ENCODE assay signal across 8 mouse cellular contexts in the genomic region with DNA sequence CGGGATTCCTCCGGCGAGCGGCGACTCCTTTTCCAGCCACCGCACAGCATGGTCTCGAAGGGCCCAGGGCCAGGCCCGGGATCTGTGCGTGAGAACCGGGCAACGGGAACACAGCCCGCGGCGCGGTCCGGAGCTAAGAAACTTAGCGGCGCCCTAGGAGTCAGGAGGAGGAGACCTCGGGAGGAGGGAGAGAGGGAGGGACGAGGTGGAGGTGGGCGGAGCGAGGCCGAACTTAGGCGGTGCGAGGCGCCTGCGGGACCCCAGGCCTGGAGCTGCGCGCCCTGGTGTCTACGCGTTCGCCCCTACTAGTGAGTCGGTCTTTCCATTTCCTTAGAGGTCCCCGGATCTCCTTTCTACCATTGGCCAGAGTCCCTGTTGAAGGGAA. TPM values are rescaled to one million over a fixed set of nuclear protein-coding genes. Genes with fewer than 3 reads are reported as not detected.
DNase-seq lines count a peak whose midpoint lies in the region; ATAC-seq and TF ChIP-seq lines count a peak whose summit lies in the region.

Gene Plcd3, minus strand, starts transcription at position 178 of the 385 bp plus-strand sequence.
Gene Acbd4, plus strand, starts transcription at position 202 of the 385 bp plus-strand sequence.

- in situ Hi-C loops in Patski (cut with MboI; ENCODE audit: low pct_unique_long_range_greater_than_20kb): loop anchor here (10.0 kb wide), 2 partner anchors 53 to 213 kb away; no protein-coding TSS in a partner anchor

- CTCF ChIA-PET in Patski (lab: Charles Lee): interaction anchor here (1.1 to 6.6 kb wide), 9 partner anchors 15 to 224 kb away, joined by 4 to 68 read pairs (median 6); partner anchors contain the start of genes Hexim1 and Hexim2

- no peak for DNase-seq in Patski (ENCODE audit: low read depth, low spot score)
- peak; percentile 81 for DNase-seq in cerebellum, adult 8-10 months
- DNase-seq in layer of hippocampus, postnatal 10 days (ENCODE audit: low spot score in 2 of 2): peak; percentile 61 to 74
- peak; percentile 92 for DNase-seq in lung, postnatal 10 days
- peak; percentile 84 for DNase-seq in ovary, postnatal 36 days (ENCODE audit: low spot score)
- DNase-seq in thymus, postnatal 36 days: peak; percentile 55 to 71

- no peak for TF ChIP-seq CTCF in Patski (IDR thresholded peaks at IDR 0.05)

- ATAC-seq in Patski: peak; percentile 37
- ATAC-seq in frontal cortex, adult (ENCODE audit: low TSS enrichment): peak; percentile 26; the same call in 1 of the 2 replicates
- peak; percentile 40; a peak in 3 of 4 replicates for ATAC-seq in hematopoietic stem cell, adult 5-6 weeks (replicated peaks in 1 of 2; ENCODE audit: insufficient read depth in 1 of 2, low FRiP score in 2 of 2, low TSS enrichment in 1 of 2, low read depth in 1 of 2, poor library complexity in 2 of 2, severe bottlenecking in 2 of 2)

- POLR2A ChIA-PET in Patski (lab: Charles Lee): interaction anchor here (1.1 to 8.8 kb wide), 3 partner anchors 14 to 57 kb away, joined by 3 to 86 read pairs (median 17); partner anchors contain the start of gene Hexim1

- H3K27me3 ChIP-seq in Patski: no peaks in the 10 kb centered on the region

RNA-seq across cellular contexts. Expression of gene Plcd3, which starts in this region (rescaled TPM):
- 56.1 TPM for polyA plus RNA-seq in Patski (2021)
- 0.15 and 0.75 TPM in 2 replicates for total RNA-seq in hematopoietic stem cell, adult 5-6 weeks (2017)
- 10 to 100 TPM; 13.4 to 13.7 TPM for total RNA-seq in layer of hippocampus, postnatal 10 days (2021)

RNA-seq across cellular contexts. Expression of gene Acbd4, which starts in this region (rescaled TPM):
- 100 TPM for polyA plus RNA-seq in Patski (2021)
- total RNA-seq in hematopoietic stem cell, adult 5-6 weeks (2017): 8.6 and 16.8 TPM in 2 replicates
- 10 to 100 TPM; 63.1 to 66.1 TPM for total RNA-seq in layer of hippocampus, postnatal 10 days (2021)
